Mouse (Mus musculus) ES-Bruce4 (cell line): ENCODE data around the gene Acsl5. TPM values are rescaled to one million over a fixed set of nuclear protein-coding genes. Genes with fewer than 3 reads are reported as not detected.

Experiments
- H3K27ac ChIP-seq: 2 replicates; pipeline ENCODE4 v1.5.1; 2012; ENCODE audit warnings: low read length, inconsistent platforms; ENCODE audit not compliant: insufficient read depth
- H3K27me3 ChIP-seq: 2 replicates; pipeline ENCODE4 v1.6.1; 2012; ENCODE audit warnings: mild to moderate bottlenecking, low read length, inconsistent platforms; ENCODE audit not compliant: control insufficient read depth, poor library complexity, insufficient read depth, severe bottlenecking
- H3K36me3 ChIP-seq: 2 replicates; pipeline ENCODE4 v1.6.1; 2012; ENCODE audit warnings: inconsistent platforms, mild to moderate bottlenecking, low read length, moderate library complexity; ENCODE audit not compliant: control insufficient read depth, poor library complexity, insufficient read depth, severe bottlenecking
- H3K4me1 ChIP-seq: one replicate; pipeline ENCODE4 v1.8.1; 2011; ENCODE audit warnings: low read length; ENCODE audit not compliant: control insufficient read depth, insufficient read depth
- H3K4me3 ChIP-seq: 2 replicates; pipeline ENCODE4 v1.5.1; 2011; ENCODE audit warnings: low read depth, mild to moderate bottlenecking, low read length
- H3K9ac ChIP-seq: 2 replicates; pipeline ENCODE4 v1.6.1; 2012; ENCODE audit warnings: low read depth, mild to moderate bottlenecking, inconsistent platforms; ENCODE audit not compliant: poor library complexity, severe bottlenecking
- H3K9me3 ChIP-seq: replicated peaks from 2 replicates; pipeline ENCODE4 v1.6.1; 2012; ENCODE audit warnings: mild to moderate bottlenecking, low read length, inconsistent platforms; ENCODE audit not compliant: control insufficient read depth, poor library complexity, insufficient read depth, severe bottlenecking
- CTCF ChIP-seq: IDR thresholded peaks from one replicate; pipeline ENCODE4 v1.8.1; 2011; ENCODE audit warnings: low read depth, low read length
- EP300 ChIP-seq: IDR thresholded peaks from 2 replicates; pipeline ENCODE4 v1.6.1; 2011; ENCODE audit warnings: low read depth, low read length; ENCODE audit not compliant: insufficient read depth
- POLR2A ChIP-seq: IDR thresholded peaks from one replicate; pipeline ENCODE4 v1.8.1; 2011; ENCODE audit warnings: low read length; ENCODE audit not compliant: insufficient read depth
- polyA plus RNA-seq: library from polyadenylated mRNA; stranded (reverse); fragments of >200 nt; gene quantifications from 2 replicates; pipeline ENCODE4 v1.2.4, GENCODE M21; 2011; ENCODE audit warnings: low read depth; ENCODE audit not compliant: missing spikeins, insufficient read depth, insufficient read length

Acsl5 gene
- polyA plus RNA-seq, 1 experiment: 22.0 TPM

- Histone ChIP-seq H3K36me3 (peaks cover 3% of the 10 kb centered on the region), H3K4me3 (no peak overlapping the region), H3K27me3 (no peaks in the 10 kb centered on the region), H3K27ac (no peak overlapping the region), H3K9ac (no peak overlapping the region), H3K4me1 (no peaks in the 10 kb centered on the region), H3K9me3 (no peaks in the 10 kb centered on the region)
- no peak for TF ChIP-seq CTCF
- no peak for TF ChIP-seq POLR2A
- TF ChIP-seq EP300: no peak
Observed at GRCm38 (mm10) chr19:55319036-55319435, 67.3 kb downstream of the Acsl5 start.

GRCm38 (mm10) chr19:55319521-55319920, 67.8 kb downstream of the Acsl5 start:
- no peaks in the 10 kb centered on the region for H3K9me3 ChIP-seq

GRCm38 (mm10) chr19:55322604-55323003, 70.9 kb downstream of the Acsl5 start:
- TF ChIP-seq EP300 (no peak), CTCF (no peak), POLR2A (no peak)
- Histone ChIP-seq H3K4me1 (no peaks in the 10 kb centered on the region), H3K9ac (no peak overlapping the region), H3K27me3 (no peaks in the 10 kb centered on the region), H3K4me3 (no peak overlapping the region), H3K9me3 (no peaks in the 10 kb centered on the region), H3K27ac (no peak overlapping the region), H3K36me3 (peaks cover 3% of the 10 kb centered on the region; the same call in 1 of the 2 replicates)

More at GRCm38 (mm10) chr19:55319521-55319920, 67.8 kb downstream of the Acsl5 start:
- TF ChIP-seq CTCF (no peak), POLR2A (no peak), EP300 (no peak)
- Histone ChIP-seq H3K9ac (no peak overlapping the region), H3K27me3 (no peaks in the 10 kb centered on the region), H3K4me3 (no peak overlapping the region), H3K36me3 (peaks cover 3% of the 10 kb centered on the region; the same call in 1 of the 2 replicates), H3K4me1 (no peaks in the 10 kb centered on the region), H3K27ac (no peak overlapping the region)

- no peak overlapping the region for H3K27ac ChIP-seq
- no peak for TF ChIP-seq POLR2A
- no peak for TF ChIP-seq EP300
- TF ChIP-seq CTCF: no peak
- H3K9ac ChIP-seq: no peak overlapping the region
- no peaks in the 10 kb centered on the region for H3K27me3 ChIP-seq
- H3K4me1 ChIP-seq: no peaks in the 10 kb centered on the region
- no peaks in the 10 kb centered on the region; the same call in 1 of the 2 replicates for H3K36me3 ChIP-seq
- no peaks in the 10 kb centered on the region for H3K9me3 ChIP-seq
- H3K4me3 ChIP-seq: no peak overlapping the region
Observed at GRCm38 (mm10) chr19:55327510-55327909, 75.8 kb downstream of the Acsl5 start.

- H3K4me3 ChIP-seq: no peak overlapping the region
- no peak overlapping the region for H3K27ac ChIP-seq
- H3K4me1 ChIP-seq: no peaks in the 10 kb centered on the region
- no peaks in the 10 kb centered on the region for H3K9me3 ChIP-seq
- H3K36me3 ChIP-seq: no peaks in the 10 kb centered on the region
- no peak for TF ChIP-seq POLR2A
- no peak for TF ChIP-seq CTCF
- TF ChIP-seq EP300: no peak
- no peak overlapping the region for H3K9ac ChIP-seq
- no peaks in the 10 kb centered on the region for H3K27me3 ChIP-seq
Observed at GRCm38 (mm10) chr19:55331776-55332175, 80.0 kb downstream of the Acsl5 start.

- no peaks in the 10 kb centered on the region for H3K9me3 ChIP-seq
- no peaks in the 10 kb centered on the region for H3K36me3 ChIP-seq
- no peak overlapping the region for H3K27ac ChIP-seq
- no peaks in the 10 kb centered on the region for H3K27me3 ChIP-seq
- no peak overlapping the region for H3K9ac ChIP-seq
- no peaks in the 10 kb centered on the region for H3K4me1 ChIP-seq
- H3K4me3 ChIP-seq: no peak overlapping the region
- TF ChIP-seq CTCF (peak; percentile 71), EP300 (no peak)
Observed at GRCm38 (mm10) chr19:55332641-55333268, 81.0 kb downstream of the Acsl5 start.
